Mouse (Mus musculus): Measurements from ENCODE around the gene Zbtb38. TPM values are rescaled to one million over a fixed set of nuclear protein-coding genes. Genes with fewer than 3 reads are reported as not detected.
"Not testable (repeated sequence)": the region's sequence is repeated elsewhere in the genome, so short reads cannot be mapped to it uniquely, and the experiment has no call there.

Zbtb38 gene
- total RNA-seq, 2 experiments from 2014 or later, result 57.6 to 58.8 TPM

DNA sequence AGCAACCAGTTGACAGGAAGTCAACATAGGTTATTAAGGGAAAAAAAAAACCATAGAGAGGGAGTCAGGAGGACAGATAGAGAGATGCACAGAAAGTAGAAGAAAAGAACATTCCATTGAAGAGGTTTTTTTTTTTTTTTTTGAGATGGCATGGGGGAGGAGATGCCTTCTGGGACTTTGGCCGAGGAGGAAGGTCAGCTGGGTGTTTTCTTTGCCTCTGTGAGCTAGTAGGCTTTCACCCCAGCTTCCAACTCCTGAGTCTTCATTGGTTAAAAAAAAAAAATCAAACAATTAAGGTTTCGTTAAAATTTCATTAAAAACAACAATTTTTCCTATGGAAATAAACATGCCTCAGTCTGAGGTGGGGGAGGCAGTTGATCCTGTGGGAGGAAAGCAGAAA is 92.8 kb downstream of the Zbtb38 start:
- intact Hi-C loops (cut with DNase I), result loop anchor here (10.0 kb wide), 1 partner anchor 305 kb away; no protein-coding TSS in a partner anchor
- DNase-seq (ENCODE audit: low spot score in 2 of 2), result no peak

DNA sequence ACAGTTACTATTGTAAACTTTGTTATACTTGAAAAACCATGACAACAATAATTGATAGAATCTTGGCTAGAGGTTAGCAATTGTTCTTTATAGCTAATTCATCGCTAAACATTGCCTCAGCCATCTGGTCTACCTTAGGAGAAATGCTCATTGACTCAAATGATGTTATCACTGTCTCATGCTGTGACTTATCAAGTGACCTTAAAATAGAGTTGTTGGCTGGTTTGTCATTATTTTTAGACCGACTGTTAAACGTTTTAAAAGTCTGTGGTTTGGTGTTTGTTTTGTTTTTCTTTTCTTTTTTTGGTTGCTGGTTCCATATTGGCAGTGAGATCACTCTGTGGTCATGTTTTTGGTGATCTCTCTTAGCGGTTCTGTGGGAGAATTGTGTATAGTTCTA is 99.1 kb downstream of the Zbtb38 start:
- DNase-seq (ENCODE audit: low spot score in 2 of 2), result no peak
- intact Hi-C loops (cut with DNase I), result loop anchor here (10.0 kb wide), 1 partner anchor 299 kb away; no protein-coding TSS in a partner anchor

DNA sequence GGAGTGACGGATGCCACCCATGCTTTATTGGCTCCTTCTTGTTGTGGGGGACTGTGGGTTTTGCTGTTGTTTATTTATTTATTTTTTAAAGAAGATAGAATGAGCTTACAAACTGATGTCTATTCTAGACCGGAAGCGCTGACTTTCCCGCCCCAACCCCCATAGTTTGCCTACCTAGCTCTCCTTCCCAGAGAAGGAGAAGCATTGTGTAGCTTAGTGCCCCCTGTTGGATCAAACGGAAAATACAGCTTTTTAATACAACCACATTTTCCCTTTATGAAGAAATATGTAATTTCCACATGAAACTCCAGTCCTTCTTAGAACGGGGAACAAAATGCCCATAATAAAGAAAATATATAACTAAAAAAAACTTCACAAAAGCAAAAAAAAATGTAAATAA is 99.9 kb downstream of the Zbtb38 start:
- intact Hi-C loops (cut with DNase I), result loop anchor here (10.0 kb wide), 1 partner anchor 298 kb away; no protein-coding TSS in a partner anchor
- DNase-seq (ENCODE audit: low spot score in 2 of 2), result no peak

DNA sequence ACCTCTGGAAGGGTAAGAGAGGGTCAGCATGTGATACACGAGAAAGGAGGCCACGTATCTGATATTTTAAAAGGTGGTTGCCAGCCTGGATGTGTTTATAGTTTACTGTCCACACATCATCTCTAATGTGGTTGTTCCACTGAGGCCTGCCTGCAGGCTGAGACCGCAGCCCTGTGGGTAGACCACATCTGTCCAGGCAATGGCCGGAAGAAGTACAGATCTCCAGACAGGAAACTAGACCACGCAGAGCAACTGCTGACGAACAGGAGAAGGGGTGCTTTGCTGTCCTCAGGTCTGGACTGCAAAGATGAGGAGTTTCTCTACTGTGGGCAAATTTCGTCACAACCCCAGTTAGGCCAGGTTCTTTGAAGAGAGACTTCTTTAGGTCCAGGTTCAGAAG is 101.8 kb downstream of the Zbtb38 start:
- DNase-seq (ENCODE audit: low spot score in 2 of 2), result no peak
- intact Hi-C loops (cut with DNase I), result loop anchor here (10.0 kb wide), 1 partner anchor 296 kb away; no protein-coding TSS in a partner anchor

DNA sequence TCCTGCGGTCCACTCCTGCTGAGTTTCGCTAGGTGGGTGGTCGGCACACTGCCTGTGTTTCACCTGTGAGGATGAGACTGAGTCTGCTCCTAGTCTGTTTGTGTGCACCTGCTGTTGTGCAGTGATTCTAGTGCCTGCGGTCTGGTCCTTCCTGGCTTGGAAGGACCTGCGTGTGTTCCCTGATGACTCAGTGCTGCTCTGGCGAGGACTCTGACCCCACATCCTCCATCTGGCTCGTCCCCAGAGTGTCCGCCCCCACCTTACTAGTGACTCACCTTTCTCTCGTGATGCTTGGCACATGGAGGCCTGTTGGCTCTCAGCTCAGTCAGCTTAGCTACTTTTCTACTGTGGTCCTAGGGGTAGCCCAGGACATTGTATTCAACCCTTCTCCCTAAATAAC is 102.7 kb downstream of the Zbtb38 start:
- intact Hi-C loops (cut with DNase I), result loop anchor here (10.0 kb wide), 2 partner anchors 295 to 365 kb away; no protein-coding TSS in a partner anchor

DNA sequence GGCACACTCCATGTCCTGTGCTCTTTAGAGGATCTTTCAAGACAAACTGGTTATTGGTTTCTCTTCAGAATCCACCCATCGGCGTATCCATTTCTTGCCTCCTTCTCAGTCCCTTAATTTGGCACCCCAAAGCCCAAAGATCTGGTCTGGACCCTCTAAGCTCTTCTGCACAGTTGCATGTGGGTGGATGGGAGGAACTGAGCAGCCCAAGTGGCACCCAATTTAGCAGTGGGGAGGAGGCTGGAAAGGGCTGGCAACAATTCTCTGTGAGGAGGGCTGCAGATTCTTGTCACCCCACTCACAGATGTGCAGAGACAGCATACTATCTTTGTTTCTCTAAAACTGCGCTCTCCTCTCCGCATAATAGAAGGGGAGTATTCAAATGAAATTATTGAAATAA is 103.3 kb downstream of the Zbtb38 start:
- intact Hi-C loops (cut with DNase I), result loop anchor here (10.0 kb wide), 1 partner anchor 365 kb away; no protein-coding TSS in a partner anchor
- DNase-seq (ENCODE audit: low spot score in 2 of 2), result peak in 1 of 2 experiments; percentile 88

More for the DNA sequence above, 102.7 kb downstream of the Zbtb38 start:
- DNase-seq (ENCODE audit: low spot score in 2 of 2), result peak in 1 of 2 experiments; percentile 70

DNA sequence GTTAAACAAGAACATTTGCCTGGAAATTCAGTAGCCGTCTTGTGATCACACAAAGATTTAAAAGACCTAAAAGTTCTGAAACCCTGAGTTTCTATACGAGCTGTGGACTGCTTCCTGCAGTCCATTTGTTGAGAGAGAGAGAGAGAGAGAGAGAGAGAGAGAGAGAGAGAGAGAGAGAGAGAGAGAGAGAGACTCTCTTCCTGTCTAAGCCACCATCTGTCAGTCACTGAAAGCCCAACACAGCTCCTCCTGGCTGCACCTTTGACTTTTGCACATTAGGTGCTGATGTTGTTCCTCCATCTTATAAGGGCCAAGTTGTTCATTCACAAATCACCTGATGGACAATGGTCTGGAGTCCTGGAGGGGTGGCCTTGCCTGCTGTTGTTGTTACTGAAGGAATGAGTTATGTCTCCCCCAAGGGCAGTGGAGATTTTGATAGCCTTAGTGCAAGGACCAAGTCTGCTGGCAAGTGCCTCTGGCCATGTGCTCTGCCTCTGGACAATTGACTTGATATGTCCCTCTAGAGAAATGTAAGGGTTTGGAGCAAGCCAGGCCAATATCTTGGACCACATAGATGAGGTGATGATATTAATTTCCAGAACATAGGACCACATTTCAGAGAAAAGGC is 105.8 kb downstream of the Zbtb38 start:
- intact Hi-C loops (cut with DNase I), result loop anchor here (10.0 kb wide), 1 partner anchor 362 kb away; no protein-coding TSS in a partner anchor
- DNase-seq (ENCODE audit: low spot score in 2 of 2), result no peak

DNA sequence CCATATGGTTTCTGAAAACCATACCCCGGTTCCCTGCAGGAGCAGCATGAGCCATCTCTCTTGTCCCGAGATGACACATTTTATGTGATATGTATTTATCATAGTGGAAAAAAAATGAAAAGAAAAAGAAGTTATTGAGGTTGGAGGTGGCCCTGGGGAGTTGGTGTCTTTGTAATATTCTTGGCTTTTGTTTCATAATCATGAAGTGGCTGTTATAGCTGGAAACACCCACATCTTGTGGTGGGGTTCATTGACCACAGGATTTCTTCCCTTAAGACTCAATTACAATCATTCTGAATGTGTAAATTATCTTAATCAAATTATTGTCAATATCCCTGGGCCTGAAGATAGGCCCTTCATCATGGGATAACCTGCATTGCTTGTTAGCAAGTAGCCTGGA is 107.8 kb downstream of the Zbtb38 start:
- intact Hi-C loops (cut with DNase I), result loop anchor here (10.0 kb wide), 1 partner anchor 360 kb away; no protein-coding TSS in a partner anchor

DNA sequence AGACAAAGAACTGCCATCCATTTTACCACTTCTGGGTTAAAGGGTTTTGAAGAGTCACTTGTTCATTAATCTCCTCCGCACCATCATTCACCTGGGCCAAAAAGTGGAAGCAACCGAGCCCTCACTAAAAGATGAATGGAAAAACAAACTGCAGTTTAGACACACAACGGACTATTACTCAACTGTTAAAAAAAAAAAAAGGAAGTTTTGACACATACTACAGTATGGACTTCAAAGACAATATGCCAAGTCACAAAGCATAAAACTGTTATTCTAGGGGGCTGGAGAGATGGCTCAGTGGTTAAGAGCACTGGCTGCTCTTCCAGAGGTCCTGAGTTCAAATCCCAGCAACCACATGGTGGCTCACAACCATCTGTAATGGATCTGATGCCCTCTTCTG is 108.6 kb downstream of the Zbtb38 start:
- not testable (repeated sequence) for DNase-seq (ENCODE audit: low spot score in 2 of 2)
- intact Hi-C loops (cut with DNase I), result loop anchor here (10.0 kb wide), 1 partner anchor 359 kb away; no protein-coding TSS in a partner anchor

More for the DNA sequence above, 107.8 kb downstream of the Zbtb38 start:
- no peak for DNase-seq (ENCODE audit: low spot score in 2 of 2)

DNA sequence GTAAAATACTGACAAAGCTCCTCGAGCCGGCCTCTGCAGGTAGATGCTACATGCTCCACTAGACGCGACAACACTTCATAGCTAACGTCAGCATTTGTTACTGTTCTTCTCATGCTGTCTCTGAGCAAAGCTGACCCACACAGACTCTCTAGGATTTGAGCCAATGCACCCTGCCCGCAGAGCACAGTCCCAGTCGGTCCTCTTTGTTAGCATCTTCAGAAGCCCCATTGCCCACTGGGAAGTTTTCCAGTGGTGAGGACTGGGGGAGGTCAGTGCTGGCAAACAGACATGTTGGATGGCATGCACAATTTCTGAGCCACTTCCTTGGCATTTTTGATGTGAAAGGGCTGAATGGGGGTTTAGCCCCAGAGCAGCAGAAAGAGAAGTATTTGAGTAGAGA is 113.2 kb downstream of the Zbtb38 start:
- peak in 1 of 2 experiments; percentile 29 for DNase-seq (ENCODE audit: low spot score in 2 of 2)
- intact Hi-C loops (cut with DNase I), result no loop called here

DNA sequence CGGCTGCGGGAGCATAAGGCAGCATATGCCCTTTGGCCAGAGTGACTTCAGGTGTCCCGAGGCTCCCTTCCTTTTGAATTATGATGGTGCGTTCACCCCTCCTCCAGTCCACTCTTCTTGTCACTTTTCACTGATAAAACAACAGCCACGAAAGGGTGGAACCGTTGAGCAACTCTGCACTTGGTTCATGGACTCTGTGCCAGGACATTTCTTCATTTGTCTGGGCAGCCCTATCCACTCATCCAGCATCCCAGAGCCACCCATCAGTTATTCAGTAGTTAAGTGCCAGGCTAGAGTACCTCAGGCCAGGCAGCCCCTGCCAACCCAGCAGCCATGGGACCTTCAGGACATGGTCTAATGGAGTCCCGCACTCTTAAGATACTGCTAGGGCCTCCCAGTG is 114.1 kb downstream of the Zbtb38 start:
- DNase-seq (ENCODE audit: low spot score in 2 of 2), result no peak
- intact Hi-C loops (cut with DNase I), result no loop called here

DNA sequence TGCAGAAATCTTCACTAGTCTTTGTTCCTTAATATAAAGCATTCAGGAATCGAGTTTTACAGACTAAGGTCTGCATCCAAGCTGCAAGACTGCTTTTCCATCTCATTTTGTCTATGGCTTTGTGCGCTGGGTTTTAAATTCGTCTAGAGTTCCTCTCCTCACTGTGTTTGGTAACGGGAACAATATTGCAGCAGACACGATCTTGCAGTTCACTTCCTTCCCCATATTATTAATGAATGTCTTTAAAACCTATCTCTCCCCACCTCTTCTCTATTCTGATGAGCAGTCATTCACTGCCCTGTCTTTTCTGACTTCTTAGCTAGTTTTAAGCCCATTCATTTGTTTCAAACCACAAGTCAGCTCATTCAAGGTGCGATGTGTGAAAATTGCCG is 115.5 kb downstream of the Zbtb38 start:
- intact Hi-C loops (cut with DNase I), result no loop called here
- no peak for DNase-seq (ENCODE audit: low spot score in 2 of 2)

DNA sequence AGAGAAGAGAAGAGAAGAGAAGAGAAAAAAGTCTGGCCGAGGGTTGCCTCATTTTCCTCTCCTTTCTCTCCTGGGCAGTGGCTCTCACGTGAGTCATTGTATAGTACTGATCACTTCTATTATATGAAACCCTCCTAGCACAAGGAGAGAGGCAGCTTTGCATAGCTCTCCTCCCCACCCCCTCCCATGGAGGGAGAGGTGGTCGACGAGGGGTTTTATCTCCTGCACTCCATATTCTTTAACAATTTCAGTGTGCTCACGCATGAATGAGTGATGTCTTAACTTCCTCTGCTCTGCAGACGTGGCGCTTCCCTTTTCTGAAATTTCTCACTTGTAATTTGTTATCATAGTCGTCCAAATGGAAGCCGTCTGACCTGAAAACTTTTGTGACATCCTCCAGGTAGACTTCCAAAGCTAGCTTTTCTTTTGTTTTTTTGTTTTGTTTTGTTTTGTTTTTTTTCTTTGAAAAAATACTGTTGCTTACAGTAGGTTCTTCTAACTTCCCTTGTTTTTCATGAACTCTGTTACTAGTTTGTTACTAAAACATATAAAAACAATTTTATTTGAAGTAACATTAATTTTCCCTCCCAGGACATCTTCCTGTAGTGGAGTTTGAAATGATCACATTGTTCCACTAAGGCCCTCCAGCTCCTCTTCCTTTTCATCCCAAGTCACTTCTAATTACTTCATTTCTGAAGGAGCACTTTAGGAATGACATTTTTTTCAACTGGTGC is 116.0 kb downstream of the Zbtb38 start:
- intact Hi-C loops (cut with DNase I), result no loop called here
- no peak for DNase-seq (ENCODE audit: low spot score in 2 of 2)

DNA sequence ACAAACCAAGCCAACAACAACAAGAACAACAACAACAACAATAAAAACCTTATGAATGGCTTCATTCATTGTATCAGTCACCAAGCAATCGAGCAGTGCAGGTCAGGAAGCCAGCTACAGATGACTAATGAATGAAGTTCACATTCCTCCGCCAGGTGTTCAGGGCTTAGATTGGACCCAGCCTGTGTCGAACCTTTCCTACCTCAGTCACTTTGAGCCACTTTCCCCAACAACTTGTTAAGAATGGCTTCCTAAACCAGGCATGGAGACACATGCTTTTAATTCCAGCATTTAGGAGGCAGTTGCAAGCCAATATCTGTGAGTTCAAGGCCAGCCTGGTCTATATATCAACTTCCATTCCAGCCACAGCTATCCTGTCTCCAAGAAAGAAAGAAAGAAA is 116.7 kb downstream of the Zbtb38 start:
- DNase-seq (ENCODE audit: low spot score in 2 of 2), result no peak
- intact Hi-C loops (cut with DNase I), result no loop called here

DNA sequence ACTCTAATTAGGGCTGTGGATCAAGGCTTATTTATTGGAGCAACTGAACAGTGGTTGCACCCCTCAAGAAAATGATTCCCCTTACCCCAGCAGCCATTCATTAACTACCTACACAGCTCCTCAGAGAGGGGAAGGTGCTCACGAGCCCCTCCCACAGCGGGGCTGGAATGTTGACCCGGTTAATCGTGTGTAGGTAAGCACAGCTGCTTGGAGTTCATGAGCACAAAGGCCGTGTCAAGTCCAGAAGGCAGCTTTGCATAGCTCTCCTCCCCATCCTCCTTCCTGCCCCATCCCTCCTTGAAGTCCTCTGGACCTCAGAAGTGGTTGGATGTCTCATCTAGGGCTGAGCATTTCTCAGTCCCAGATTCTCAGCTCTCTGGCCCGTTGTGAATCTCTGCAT is 117.5 kb downstream of the Zbtb38 start:
- intact Hi-C loops (cut with DNase I), result no loop called here
- no peak for DNase-seq (ENCODE audit: low spot score in 2 of 2)

DNA sequence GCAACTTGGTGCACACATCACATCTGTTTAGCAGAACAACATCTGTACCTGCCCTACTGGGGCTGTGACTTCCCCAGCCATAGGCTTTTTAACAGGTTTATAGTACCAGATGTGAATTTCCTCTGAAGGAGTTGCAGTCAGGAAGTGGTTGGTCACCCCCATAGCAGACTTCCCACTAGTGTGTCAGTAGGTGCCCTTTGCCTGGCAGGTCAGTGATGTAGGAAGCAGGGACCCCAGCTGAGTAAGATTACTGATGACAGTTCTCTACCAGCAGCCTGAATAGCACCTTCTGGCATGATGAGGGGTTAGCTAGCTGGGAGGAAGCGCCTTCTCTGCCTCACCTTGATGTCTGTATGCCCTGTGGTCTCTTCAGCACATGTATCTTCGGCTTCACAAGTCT is 118.9 kb downstream of the Zbtb38 start:
- no peak for DNase-seq (ENCODE audit: low spot score in 2 of 2)
- intact Hi-C loops (cut with DNase I), result no loop called here

Other genes with a start within 250 kb of the Zbtb38 start
- under 1 TPM; 0.18 to 0.27 TPM for gene Gm28729, start 227.6 kb downstream of the Zbtb38 start, total RNA-seq (2021)
- 10 to 100 TPM; 33.6 to 33.7 TPM for gene Rasa2, start 121.2 kb downstream of the Zbtb38 start, total RNA-seq (2021)
- gene Pxylp1, start 139.8 kb upstream of the Zbtb38 start, total RNA-seq (2021), result 10 to 100 TPM; 17.1 to 22.0 TPM